Mouse (Mus musculus) CH12.LX (cell line): Measurements from ENCODE around the gene Olfr1201.

Source experiments
- CTCF ChIP-seq, 2 experiments: IDR thresholded peaks in 1 of 2; conservative IDR thresholded peaks in 1 of 2; 2 replicates each; pipeline ENCODE4 v1.5.1; 2011 to 2012; ENCODE audit warnings: low read depth in 2 of 2, low read length in 2 of 2, improper control_type of control experiment in 1 of 2, inconsistent platforms in 1 of 2, mild to moderate bottlenecking in 1 of 2, moderate library complexity in 1 of 2
- ELF1 ChIP-seq: IDR thresholded peaks from 2 replicates; pipeline ENCODE4 v1.6.1; 2014; ENCODE audit warnings: low read depth, mild to moderate bottlenecking, inconsistent platforms, low read length, improper control_type of control experiment

GRCm38 (mm10) chr2:88792736-88793135, at the start of gene Olfr1201:
- TF ChIP-seq CTCF (conservative IDR thresholded peaks at IDR 0.05 in 1 of 2, IDR thresholded peaks at IDR 0.05 in 1 of 2; ENCODE audit: low read depth in 2 of 2, low read length in 2 of 2): no peak
- no peak for TF ChIP-seq ELF1
